Mouse (Mus musculus) stomach, embryonic 14.5 days (tissue): Measurements from ENCODE around the gene Lrrd1. TPM values are rescaled to one million over a fixed set of nuclear protein-coding genes. Genes with fewer than 3 reads are reported as not detected.

Source experiments
- ATAC-seq: fragments of 200-750 bp; cut with Nextera tagmentation; 2 replicates; pipeline ENCODE4 v1.8.0; 2017; ENCODE audit warnings: low read depth, moderate TSS enrichment; ENCODE audit not compliant: insufficient number of reproducible peaks, insufficient read depth, low FRiP score
- H3K27ac ChIP-seq: fragments of 300-500 bp; sonication (generic); 2 replicates; pipeline ENCODE4 v1.5.1; 2014; ENCODE audit warnings: mild to moderate bottlenecking, low read length, moderate library complexity, mixed read lengths
- H3K27me3 ChIP-seq: fragments of 300-500 bp; sonication (generic); 2 replicates; pipeline ENCODE4 v1.6.1; 2014; ENCODE audit warnings: low read length, control low read depth, mixed read lengths; ENCODE audit not compliant: control insufficient read depth, insufficient read depth
- H3K36me3 ChIP-seq: fragments of 300-500 bp; sonication (generic); 2 replicates; pipeline ENCODE4 v1.6.1; 2014; ENCODE audit warnings: mild to moderate bottlenecking, control low read depth, low read length, moderate library complexity, mixed read lengths; ENCODE audit not compliant: control insufficient read depth, insufficient read depth
- H3K4me1 ChIP-seq: fragments of 300-500 bp; sonication (generic); 2 replicates; pipeline ENCODE4 v1.6.1; 2014; ENCODE audit warnings: low read length, control low read depth, mixed read lengths; ENCODE audit not compliant: control insufficient read depth, insufficient read depth
- H3K4me2 ChIP-seq: fragments of 300-500 bp; sonication (generic); replicated peaks from 2 replicates; pipeline ENCODE4 v1.6.1; 2014; ENCODE audit warnings: low read depth, low read length, control low read depth
- H3K4me3 ChIP-seq: fragments of 300-500 bp; sonication (generic); 2 replicates; pipeline ENCODE4 v1.5.1; 2014; ENCODE audit warnings: low read depth, low read length, control low read depth
- H3K9ac ChIP-seq: fragments of 300-500 bp; sonication (generic); replicated peaks from 2 replicates; pipeline ENCODE4 v1.6.1; 2014; ENCODE audit warnings: low read depth, mild to moderate bottlenecking, control low read depth, low read length, moderate library complexity, mixed read lengths
- H3K9me3 ChIP-seq: fragments of 300-500 bp; sonication (generic); 2 replicates; pipeline ENCODE4 v1.6.1; 2016; ENCODE audit warnings: low read depth, low read length, control low read depth; ENCODE audit not compliant: control insufficient read depth
- WGBS: fragments of 180-500 bp; shearing (Covaris S2); extraction: QIAGEN DNeasy Blood & Tissue Kit; methylation state at CpG from one replicate; pipeline ENCODE4 v1.1.7; 2014; 5-methylcytosine and 5-hydroxymethylcytosine counted together
- polyA plus RNA-seq: library from polyadenylated mRNA; unstranded; fragments of >200 nt; fragmentation: Nextera tagmentation; extraction: Ambion mirVana; gene quantifications from 2 replicates; pipeline ENCODE4 v1.2.1, GENCODE M21; 2014

Gene Lrrd1
- polyA plus RNA-seq, 1 experiment from 2014 or later, result 0.10 TPM

GRCm38 (mm10) chr5:3905471-3905870 lies 60.5 kb downstream of the Lrrd1 start:
- H3K4me3 ChIP-seq, result no peak overlapping the region
- no peak overlapping the region for H3K9ac ChIP-seq
- H3K9me3 ChIP-seq, result no peaks in the 10 kb centered on the region
- no peaks in the 10 kb centered on the region for H3K4me1 ChIP-seq
- WGBS, result 65% methylated on average over 2 of the region's 2 CpGs
- no peak for ATAC-seq
- no peaks in the 10 kb centered on the region for H3K27me3 ChIP-seq
- H3K36me3 ChIP-seq, result no peaks in the 10 kb centered on the region
- no peak overlapping the region for H3K4me2 ChIP-seq
- H3K27ac ChIP-seq, result no peak overlapping the region

Other genes starting within 250 kb of the Lrrd1 start
- 19.2 and 19.8 TPM in 2 replicates for gene Pex1, start 249.1 kb upstream of the Lrrd1 start, polyA plus RNA-seq
- gene Rbm48, start 248.6 kb upstream of the Lrrd1 start, polyA plus RNA-seq, result 16.9 and 17.3 TPM in 2 replicates
- not detected in 2 replicates for gene Tmbim7, start 194.0 kb upstream of the Lrrd1 start, polyA plus RNA-seq
- gene Gatad1, start 188.0 kb upstream of the Lrrd1 start, polyA plus RNA-seq, result 73.9 and 76.3 TPM in 2 replicates
- 13.5 and 14.0 TPM in 2 replicates for gene Ankib1, start 42.2 kb upstream of the Lrrd1 start, polyA plus RNA-seq
- gene Krit1, start 42.0 kb upstream of the Lrrd1 start, polyA plus RNA-seq, result 48.9 and 49.9 TPM in 2 replicates
- gene Mterf1a, start 48.8 kb downstream of the Lrrd1 start, polyA plus RNA-seq, result 9.9 and 10.1 TPM in 2 replicates
- 138 and 157 TPM in 2 replicates for gene Akap9, start 82.9 kb downstream of the Lrrd1 start, polyA plus RNA-seq